Mouse (Mus musculus) forebrain, embryonic 14.5 days (tissue): ENCODE results near the gene Col6a5. TPM values are rescaled to one million over a fixed set of nuclear protein-coding genes. Genes with fewer than 3 reads are reported as not detected.

ENCODE experiments used
- ATAC-seq: fragments of 200-750 bp; cut with Nextera tagmentation; 2 replicates; pipeline ENCODE4 v1.8.0; 2017; ENCODE audit warnings: mild to moderate bottlenecking, moderate library complexity
- DNase-seq: peaks from one replicate; pipeline ENCODE4 v3.0.0-alpha.2; 2015; ENCODE audit warnings: low spot score
- H3K27ac ChIP-seq: fragments of 300-500 bp; sonication (generic); 2 replicates; pipeline ENCODE4 v1.5.1; 2014; ENCODE audit warnings: low read depth, mild to moderate bottlenecking, control low read depth, low read length, moderate library complexity
- H3K27me3 ChIP-seq: fragments of 300-500 bp; sonication (generic); replicated peaks from 2 replicates; pipeline ENCODE4 v1.6.1; 2014; ENCODE audit warnings: low read length, control low read depth, mixed read lengths; ENCODE audit not compliant: control insufficient read depth, insufficient read depth
- H3K36me3 ChIP-seq: fragments of 300-500 bp; sonication (generic); 2 replicates; pipeline ENCODE4 v1.6.1; 2014; ENCODE audit warnings: low read length, control low read depth; ENCODE audit not compliant: control insufficient read depth, insufficient read depth
- H3K4me1 ChIP-seq: fragments of 300-500 bp; sonication (generic); 2 replicates; pipeline ENCODE4 v1.6.1; 2014; ENCODE audit warnings: antibody characterized with exemption, low read length, control low read depth; ENCODE audit not compliant: control insufficient read depth, insufficient read depth
- H3K4me2 ChIP-seq: fragments of 300-500 bp; sonication (generic); 2 replicates; pipeline ENCODE4 v1.6.1; 2014; ENCODE audit warnings: mild to moderate bottlenecking, control low read depth, low read length
- H3K4me3 ChIP-seq: fragments of 300-500 bp; sonication (generic); 2 replicates; pipeline ENCODE4 v1.5.1; 2014; ENCODE audit warnings: low read depth, low read length, control low read depth
- H3K9ac ChIP-seq: fragments of 300-500 bp; sonication (generic); 2 replicates; pipeline ENCODE4 v1.6.1; 2014; ENCODE audit warnings: mild to moderate bottlenecking, low read length, control low read depth, moderate library complexity
- H3K9me3 ChIP-seq: fragments of 300-500 bp; sonication (generic); replicated peaks from 2 replicates; pipeline ENCODE4 v1.6.1; 2016; ENCODE audit warnings: low read length, control low read depth, mixed read lengths; ENCODE audit not compliant: control insufficient read depth
- WGBS: fragments of 180-500 bp; shearing (Covaris S2); extraction: QIAGEN DNeasy Blood & Tissue Kit; methylation state at CpG from one replicate; pipeline ENCODE4 v1.1.7; 2014; 5-methylcytosine and 5-hydroxymethylcytosine counted together
- polyA plus RNA-seq: library from polyadenylated mRNA; unstranded; fragments of >200 nt; fragmentation: Nextera tagmentation; extraction: Ambion mirVana; gene quantifications from 2 replicates; pipeline ENCODE4 v1.2.1, GENCODE M21; 2014

Gene Col6a5
- polyA plus RNA-seq, result 0.10 and 0.15 TPM in 2 replicates

GRCm38 (mm10) chr9:105960533-105960932 lies at the start of gene Col6a5:
Col6a5 (minus strand) TSS chr9:105960643.
- Histone ChIP-seq H3K4me2 (no peak within 1 kb of the TSS), H3K9me3 (no peaks in the 10 kb centered on the region), H3K9ac (no peak within 1 kb of the TSS), H3K36me3 (no peaks in the 10 kb centered on the region), H3K27me3 (no peaks in the 10 kb centered on the region), H3K27ac (no peak within 1 kb of the TSS), H3K4me1 (no peaks in the 10 kb centered on the region), H3K4me3 (no peak within 1 kb of the TSS)
- no peak for ATAC-seq
- 26% methylated on average over 13 of the region's 13 CpGs for WGBS
- no peak for DNase-seq

- no peak overlapping the region for H3K9ac ChIP-seq
- H3K9me3 ChIP-seq, result no peaks in the 10 kb centered on the region
- no peak overlapping the region for H3K4me2 ChIP-seq
- H3K4me1 ChIP-seq, result no peaks in the 10 kb centered on the region
- ATAC-seq (no peak), DNase-seq (no peak)
- no peak overlapping the region for H3K27ac ChIP-seq
- H3K4me3 ChIP-seq, result no peak overlapping the region
- H3K36me3 ChIP-seq, result no peaks in the 10 kb centered on the region
- 63% methylated on average over 11 of the region's 11 CpGs for WGBS
- no peaks in the 10 kb centered on the region for H3K27me3 ChIP-seq
Observed at GRCm38 (mm10) chr9:105997955-105998354, 37.5 kb upstream of the Col6a5 start.

- H3K9ac ChIP-seq, result no peak overlapping the region
- H3K4me1 ChIP-seq, result 0 out of 2 replicates have a peak, but pooled peaks cover 2% of the 10 kb centered on the region
- no peak overlapping the region for H3K4me2 ChIP-seq
- H3K4me3 ChIP-seq, result no peak overlapping the region
- H3K27ac ChIP-seq, result no peak overlapping the region
- 64% methylated on average over 6 of the region's 6 CpGs for WGBS
- DNase-seq (no peak), ATAC-seq (no peak)
- H3K36me3 ChIP-seq, result no peaks in the 10 kb centered on the region
- H3K27me3 ChIP-seq, result no peaks in the 10 kb centered on the region
- H3K9me3 ChIP-seq, result no peaks in the 10 kb centered on the region
Observed at GRCm38 (mm10) chr9:105992425-105992824, 32.0 kb upstream of the Col6a5 start.

- no peak overlapping the region for H3K27ac ChIP-seq
Observed at GRCm38 (mm10) chr9:105990099-105990498, 29.7 kb upstream of the Col6a5 start.

GRCm38 (mm10) chr9:105989468-105989867 lies 29.0 kb upstream of the Col6a5 start:
- no peak overlapping the region for H3K9ac ChIP-seq
- H3K27me3 ChIP-seq, result no peaks in the 10 kb centered on the region
- DNase-seq, result peak; percentile 25
- no peak overlapping the region for H3K27ac ChIP-seq
- H3K9me3 ChIP-seq, result no peaks in the 10 kb centered on the region
- H3K4me1 ChIP-seq, result peaks cover 8% of the 10 kb centered on the region; the same call in 1 of the 2 replicates
- 78% methylated on average over 6 of the region's 6 CpGs for WGBS
- H3K4me2 ChIP-seq, result no peak overlapping the region
- H3K36me3 ChIP-seq, result no peaks in the 10 kb centered on the region
- ATAC-seq, result no peak
- H3K4me3 ChIP-seq, result no peak overlapping the region

More at GRCm38 (mm10) chr9:105990099-105990498, 29.7 kb upstream of the Col6a5 start:
- Histone ChIP-seq H3K4me3 (no peak overlapping the region), H3K9ac (no peak overlapping the region), H3K27me3 (no peaks in the 10 kb centered on the region), H3K4me2 (no peak overlapping the region), H3K4me1 (peaks cover 5% of the 10 kb centered on the region; the same call in 1 of the 2 replicates), H3K9me3 (no peaks in the 10 kb centered on the region), H3K36me3 (no peaks in the 10 kb centered on the region)
- ATAC-seq (no peak), DNase-seq (no peak)
- WGBS, result 76% methylated on average over 6 of the region's 6 CpGs

GRCm38 (mm10) chr9:105988096-105988495 lies 27.7 kb upstream of the Col6a5 start:
- Histone ChIP-seq H3K9ac (no peak overlapping the region), H3K27ac (no peak overlapping the region), H3K36me3 (no peaks in the 10 kb centered on the region), H3K4me1 (peaks cover 8% of the 10 kb centered on the region; the same call in 1 of the 2 replicates), H3K4me2 (no peak overlapping the region), H3K4me3 (no peak overlapping the region), H3K27me3 (no peaks in the 10 kb centered on the region), H3K9me3 (no peaks in the 10 kb centered on the region)
- WGBS, result 50% methylated on average over 8 of the region's 8 CpGs
- DNase-seq (peak; percentile 65), ATAC-seq (peak; percentile 44)

GRCm38 (mm10) chr9:105984931-105985519 lies 24.6 kb upstream of the Col6a5 start:
- peak overlapping the region; percentile 44; the same call in 1 of the 2 replicates for H3K27ac ChIP-seq
- H3K9me3 ChIP-seq, result no peaks in the 10 kb centered on the region
- DNase-seq (peak; percentile 58), ATAC-seq (peak; percentile 67)
- 5% methylated on average over 10 of the region's 10 CpGs for WGBS
- no peak overlapping the region for H3K4me3 ChIP-seq
- no peaks in the 10 kb centered on the region for H3K27me3 ChIP-seq
- H3K4me2 ChIP-seq, result peak overlapping the region; percentile 33
- H3K4me1 ChIP-seq, result peaks cover 6% of the 10 kb centered on the region; the same call in 1 of the 2 replicates
- H3K9ac ChIP-seq, result 0 out of 2 replicates have a peak overlapping the region, but pooled peaks have one; percentile 45
- H3K36me3 ChIP-seq, result no peaks in the 10 kb centered on the region

- H3K27me3 ChIP-seq, result no peaks in the 10 kb centered on the region
- H3K27ac ChIP-seq, result no peak overlapping the region
- no peaks in the 10 kb centered on the region for H3K4me1 ChIP-seq
- WGBS, result 94% methylated on average over 8 of the region's 8 CpGs
- no peak overlapping the region for H3K9ac ChIP-seq
- H3K4me2 ChIP-seq, result no peak overlapping the region
- no peaks in the 10 kb centered on the region; the same call in 1 of the 2 replicates for H3K9me3 ChIP-seq
- ATAC-seq (no peak), DNase-seq (no peak)
- no peaks in the 10 kb centered on the region for H3K36me3 ChIP-seq
- H3K4me3 ChIP-seq, result no peak overlapping the region
Observed at GRCm38 (mm10) chr9:105978479-105978878, 18.0 kb upstream of the Col6a5 start.

GRCm38 (mm10) chr9:105976871-105977270 lies 16.4 kb upstream of the Col6a5 start:
- H3K4me1 ChIP-seq, result no peaks in the 10 kb centered on the region
- no peak overlapping the region for H3K9ac ChIP-seq
- no peaks in the 10 kb centered on the region for H3K27me3 ChIP-seq
- H3K4me3 ChIP-seq, result no peak overlapping the region
- no peak for DNase-seq
- no peaks in the 10 kb centered on the region for H3K36me3 ChIP-seq
- ATAC-seq, result no peak
- no peak overlapping the region for H3K4me2 ChIP-seq
- no peak overlapping the region for H3K27ac ChIP-seq
- WGBS, result 34% methylated on average over 13 of the region's 13 CpGs
- H3K9me3 ChIP-seq, result no peaks in the 10 kb centered on the region; the same call in 1 of the 2 replicates
